Mouse (Mus musculus) cerebellum, adult 11 months (tissue): ENCODE results near the gene Syn3.

ENCODE experiments used
- DNase-seq: peaks from one replicate; pipeline ENCODE4 v3.0.0; 2022

Syn3 gene

DNA sequence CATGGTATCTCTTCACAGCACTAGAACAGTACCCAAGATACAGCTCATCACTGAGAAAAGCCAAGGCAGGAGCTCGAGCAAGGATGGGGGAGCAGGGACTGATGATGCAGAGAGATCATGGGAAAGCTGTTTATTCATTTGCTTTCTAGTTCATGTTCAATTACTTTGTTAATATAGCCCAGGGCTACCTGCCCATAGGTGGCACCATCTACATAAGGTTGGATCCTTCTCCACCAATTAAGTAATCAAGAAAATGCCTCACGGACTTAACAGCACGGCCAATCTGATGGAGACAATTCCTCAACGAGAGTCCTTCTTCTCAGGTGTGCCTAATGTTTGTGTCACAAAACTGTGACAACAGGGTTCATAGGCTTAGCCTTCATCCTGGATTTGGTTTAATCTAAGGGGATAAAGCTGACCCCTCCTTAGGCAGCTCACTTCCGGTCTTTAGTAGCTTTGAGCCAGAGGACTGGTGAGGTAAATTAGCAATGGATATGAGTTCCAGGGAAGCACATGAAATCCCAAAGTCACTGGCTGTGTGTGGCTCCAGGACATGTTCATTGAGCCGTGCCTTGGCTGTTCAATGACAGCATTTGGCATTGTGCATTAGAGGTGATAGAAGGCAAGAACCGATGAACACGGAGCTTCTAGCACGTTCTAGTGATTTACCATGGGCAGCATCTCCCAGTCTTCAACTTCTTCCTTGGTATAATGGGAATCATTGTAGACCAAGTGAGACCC, 423.6 kb downstream of the Syn3 start:
- DNase-seq: no peak

GRCm38 (mm10) chr10:86074134-86074533, 424.6 kb downstream of the Syn3 start:
- DNase-seq: no peak

DNA sequence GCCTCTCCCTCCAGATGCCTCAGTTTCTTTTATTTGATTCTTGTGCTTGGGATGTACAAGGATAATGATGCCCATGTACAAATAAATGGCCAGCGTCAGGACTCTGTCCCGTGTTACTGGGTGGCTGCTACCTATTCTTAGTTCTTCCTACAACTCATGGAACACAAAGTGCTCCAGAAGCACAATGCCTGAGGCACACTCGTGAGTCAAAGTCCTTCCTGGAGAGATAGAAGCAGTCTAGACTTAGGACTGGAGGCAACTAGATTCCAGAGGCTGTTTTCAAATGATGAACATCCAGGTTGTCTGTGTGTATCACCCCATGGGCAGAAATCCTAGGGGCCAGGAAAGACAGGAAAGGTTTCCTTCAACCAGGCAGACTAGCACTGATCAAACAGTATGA, 427.9 kb downstream of the Syn3 start:
- DNase-seq: no peak

DNA sequence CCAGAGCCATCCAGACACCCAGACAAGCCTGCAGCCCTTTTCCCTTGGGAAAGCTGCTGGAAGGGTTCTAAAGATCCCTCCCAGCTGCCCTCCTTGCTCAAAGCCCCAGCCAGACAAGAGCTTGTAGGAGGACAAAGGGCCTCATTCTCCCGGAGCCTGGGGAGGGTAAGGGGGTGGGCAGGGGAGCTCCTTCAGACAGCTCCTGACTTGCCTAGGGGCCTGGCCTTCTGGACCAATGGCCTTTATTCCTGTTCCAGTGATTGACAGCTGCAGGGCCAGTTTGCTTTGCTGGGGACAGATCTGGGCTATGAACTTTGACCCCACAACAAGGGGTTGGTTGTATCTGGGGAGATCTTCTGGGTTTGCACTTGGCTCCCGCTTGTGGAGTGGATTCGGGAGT, 429.4 kb downstream of the Syn3 start:
- no peak for DNase-seq

DNA sequence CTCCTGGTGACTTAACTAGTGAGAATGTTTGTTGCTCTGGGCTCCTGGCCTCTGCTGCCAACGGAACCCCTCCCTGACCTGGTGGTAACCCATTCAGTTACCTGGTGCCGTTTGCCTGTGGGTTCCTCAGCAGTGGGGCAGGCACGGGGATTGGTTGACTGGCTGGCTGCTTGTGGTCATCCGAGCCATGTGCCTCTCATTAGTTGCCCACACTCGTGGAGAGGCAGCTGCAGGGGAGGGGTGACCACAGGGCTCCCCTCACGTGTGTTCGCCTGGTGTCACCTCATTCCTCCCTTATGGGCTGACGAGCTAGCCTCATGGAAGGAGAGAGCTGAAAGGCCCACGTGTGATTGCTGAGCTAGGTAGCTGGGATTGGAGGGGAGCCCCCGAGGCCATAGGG, 430.8 kb downstream of the Syn3 start:
- DNase-seq: no peak

GRCm38 (mm10) chr10:86066651-86067050, 432.0 kb downstream of the Syn3 start:
- DNase-seq: no peak

DNA sequence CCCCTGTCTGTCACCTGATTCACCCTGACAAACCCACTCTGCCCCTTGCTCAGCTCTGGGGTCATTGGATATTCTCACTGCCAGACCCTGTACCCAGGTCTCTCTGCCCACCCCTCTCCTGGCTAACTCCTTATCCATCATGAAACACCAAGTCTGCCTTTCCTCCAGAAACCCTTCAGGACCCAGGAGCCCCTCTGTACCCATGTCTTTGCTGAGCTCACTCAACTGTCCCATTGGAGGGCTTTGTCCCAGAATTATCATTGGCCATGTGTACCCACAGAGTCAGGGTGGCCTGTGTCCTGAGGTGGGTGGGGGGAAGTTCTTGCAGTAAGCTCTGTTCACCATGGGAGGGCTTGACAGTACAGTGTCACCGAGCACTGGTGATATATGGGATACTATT, 433.0 kb downstream of the Syn3 start:
- no peak for DNase-seq

- peak; percentile 61 for DNase-seq
These were observed 433.8 kb downstream of the Syn3 start for GRCm38 (mm10) chr10:86064937-86065336.

DNA sequence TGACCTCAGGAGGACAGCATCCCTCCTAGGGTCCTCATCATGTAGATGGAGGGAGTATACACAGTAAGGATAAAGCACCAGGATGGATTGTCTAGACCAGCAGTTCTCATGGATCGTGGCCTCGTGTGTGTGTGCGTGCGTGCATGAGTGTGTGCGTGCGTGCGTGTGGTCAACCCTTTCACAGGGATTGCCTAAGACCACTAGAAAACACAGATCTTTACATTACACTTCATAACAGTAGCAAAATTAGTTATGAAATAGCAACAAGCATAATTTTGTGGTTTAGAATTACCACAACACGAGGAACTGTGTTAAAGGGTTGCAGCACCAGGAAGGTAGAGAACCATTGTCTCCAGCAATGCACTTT, 435.7 kb downstream of the Syn3 start:
- DNase-seq: no peak

DNA sequence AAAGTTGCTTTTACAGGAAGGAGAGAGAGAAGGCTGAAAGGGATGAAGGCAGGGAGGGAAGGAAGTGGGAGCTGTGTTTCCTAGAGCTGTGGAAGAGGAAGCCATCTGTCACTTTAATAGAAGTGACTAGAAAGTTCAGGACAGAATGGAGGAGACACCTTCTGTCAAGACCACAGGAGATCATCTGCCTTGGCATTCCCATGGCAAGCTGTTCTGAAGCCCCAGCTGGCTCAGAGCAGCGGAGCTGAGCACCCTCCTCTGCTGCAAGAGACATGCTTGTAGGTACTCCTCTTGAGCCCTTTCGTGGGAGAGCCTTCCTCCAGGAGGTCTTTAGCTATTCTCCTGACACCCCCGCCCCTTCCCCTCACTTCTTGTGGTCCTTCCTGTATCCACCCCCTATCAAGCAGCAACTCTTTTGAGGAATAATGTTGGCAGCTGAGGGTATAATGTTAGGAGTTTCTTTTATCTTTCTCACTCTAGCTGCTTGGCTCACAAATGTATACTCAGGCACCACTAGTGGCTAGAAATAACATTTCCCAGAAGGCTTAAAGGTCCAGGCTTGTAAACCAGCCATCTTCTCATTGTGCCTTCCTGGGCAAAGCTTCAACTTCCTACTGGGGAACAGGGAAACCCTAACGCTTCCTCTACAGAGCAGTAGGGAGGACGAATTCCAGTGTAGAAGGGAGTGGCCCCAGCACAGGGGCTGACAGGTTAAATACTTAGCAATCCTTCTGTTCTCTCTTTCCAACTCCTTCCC, 436.3 kb downstream of the Syn3 start:
- peak; percentile 32 for DNase-seq

- no peak for DNase-seq
These were observed 438.4 kb downstream of the Syn3 start for GRCm38 (mm10) chr10:86060267-86060666.

DNA sequence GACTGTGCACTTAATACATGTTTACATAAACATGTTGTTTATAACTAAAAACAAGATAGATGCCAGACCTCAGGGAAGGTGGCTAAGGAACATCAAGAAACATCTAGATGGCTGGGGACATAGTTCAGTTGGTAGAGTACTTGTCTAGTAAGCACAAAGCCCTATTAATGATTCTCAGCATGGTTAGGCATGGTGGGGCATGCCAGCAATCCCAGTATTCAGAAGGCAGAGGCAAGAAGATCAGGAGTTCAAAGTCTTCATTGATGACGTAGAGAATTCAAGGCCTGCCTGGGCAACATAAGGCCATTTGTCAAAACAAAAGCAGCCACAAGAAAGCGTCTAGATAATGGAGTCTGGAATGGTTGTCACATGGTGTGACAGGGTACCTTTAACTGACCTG, 441.0 kb downstream of the Syn3 start:
- no peak for DNase-seq

GRCm38 (mm10) chr10:86057286-86057685, 441.4 kb downstream of the Syn3 start:
- no peak for DNase-seq

- no peak for DNase-seq
These were observed 442.3 kb downstream of the Syn3 start for GRCm38 (mm10) chr10:86056297-86056903.

DNA sequence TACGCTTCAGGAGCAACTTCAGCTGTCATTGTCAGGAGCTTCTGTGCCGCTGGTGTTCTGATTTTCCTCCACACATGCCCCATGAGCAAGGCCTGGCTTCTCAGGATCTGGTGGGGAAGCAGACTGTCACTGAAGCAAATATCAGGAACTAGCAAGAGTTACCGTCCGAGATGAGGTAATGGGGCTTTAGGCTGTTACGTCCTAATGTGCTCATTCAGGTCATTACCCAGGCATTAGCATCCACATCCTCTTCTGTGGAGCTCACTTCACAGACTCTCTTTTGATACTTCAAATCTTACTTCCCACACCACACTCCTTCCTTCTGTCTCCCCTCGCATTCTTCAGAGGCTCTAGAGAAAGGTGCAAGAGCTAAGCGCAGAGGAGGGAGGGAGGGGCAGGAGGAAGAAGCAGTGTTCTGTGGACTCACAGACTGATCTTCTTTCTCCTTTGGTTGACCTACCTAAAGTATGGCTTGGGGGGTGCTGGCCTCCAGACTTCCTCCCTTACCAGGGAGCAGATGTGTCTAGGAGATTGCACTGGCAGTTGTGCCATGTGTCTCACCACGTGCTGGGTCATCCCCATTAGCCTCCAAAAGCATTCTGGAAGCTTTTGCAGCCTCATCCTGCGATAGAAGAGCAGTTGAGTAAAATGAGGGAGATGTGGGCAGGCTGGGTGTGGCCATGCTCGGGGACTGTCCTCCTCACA, 445.7 kb downstream of the Syn3 start:
- DNase-seq: no peak

DNA sequence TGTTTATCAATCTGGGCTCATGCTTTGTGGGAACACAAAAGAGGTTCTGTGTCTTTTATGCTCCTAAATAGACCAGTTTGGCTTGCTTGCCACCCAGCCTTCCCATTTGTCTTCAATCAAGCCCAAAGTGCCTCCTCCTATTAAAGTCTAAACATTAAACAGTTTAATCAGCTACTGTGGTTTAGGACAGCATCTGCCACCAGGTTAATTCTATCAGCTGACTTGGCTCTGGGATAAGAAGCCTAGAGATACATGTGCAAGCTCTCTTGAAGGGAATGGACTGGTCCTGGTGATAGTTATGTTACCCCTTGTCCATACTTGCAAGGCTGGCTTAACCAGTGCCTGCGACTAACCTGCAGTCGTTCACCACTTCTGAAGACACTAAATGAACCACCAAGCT, 448.2 kb downstream of the Syn3 start:
- no peak for DNase-seq

DNA sequence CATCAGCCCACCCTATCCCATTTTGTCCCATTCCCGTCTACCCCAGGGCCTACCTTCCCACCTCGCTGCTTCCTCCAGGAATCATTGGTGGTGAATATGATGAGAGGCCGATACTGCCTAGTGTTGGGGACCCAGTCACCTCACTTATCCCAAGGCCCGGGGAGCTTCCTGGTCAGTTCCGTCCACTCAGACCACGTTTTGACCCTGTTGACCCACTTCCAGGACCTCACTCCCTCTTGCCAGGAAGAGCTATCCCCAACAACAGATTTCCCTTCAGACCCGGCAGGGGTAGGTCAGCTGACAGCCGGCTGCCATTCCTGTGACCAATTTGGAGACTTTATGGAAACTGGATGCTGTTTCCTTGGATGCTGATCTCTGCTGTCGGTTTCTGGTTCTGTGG, 450.9 kb downstream of the Syn3 start:
- DNase-seq: no peak

- DNase-seq: no peak
These were observed 452.3 kb downstream of the Syn3 start for GRCm38 (mm10) chr10:86046371-86046770.

GRCm38 (mm10) chr10:86044066-86044465, 454.6 kb downstream of the Syn3 start:
- no peak for DNase-seq

GRCm38 (mm10) chr10:86043651-86044050, 455.0 kb downstream of the Syn3 start:
- DNase-seq: no peak

DNA sequence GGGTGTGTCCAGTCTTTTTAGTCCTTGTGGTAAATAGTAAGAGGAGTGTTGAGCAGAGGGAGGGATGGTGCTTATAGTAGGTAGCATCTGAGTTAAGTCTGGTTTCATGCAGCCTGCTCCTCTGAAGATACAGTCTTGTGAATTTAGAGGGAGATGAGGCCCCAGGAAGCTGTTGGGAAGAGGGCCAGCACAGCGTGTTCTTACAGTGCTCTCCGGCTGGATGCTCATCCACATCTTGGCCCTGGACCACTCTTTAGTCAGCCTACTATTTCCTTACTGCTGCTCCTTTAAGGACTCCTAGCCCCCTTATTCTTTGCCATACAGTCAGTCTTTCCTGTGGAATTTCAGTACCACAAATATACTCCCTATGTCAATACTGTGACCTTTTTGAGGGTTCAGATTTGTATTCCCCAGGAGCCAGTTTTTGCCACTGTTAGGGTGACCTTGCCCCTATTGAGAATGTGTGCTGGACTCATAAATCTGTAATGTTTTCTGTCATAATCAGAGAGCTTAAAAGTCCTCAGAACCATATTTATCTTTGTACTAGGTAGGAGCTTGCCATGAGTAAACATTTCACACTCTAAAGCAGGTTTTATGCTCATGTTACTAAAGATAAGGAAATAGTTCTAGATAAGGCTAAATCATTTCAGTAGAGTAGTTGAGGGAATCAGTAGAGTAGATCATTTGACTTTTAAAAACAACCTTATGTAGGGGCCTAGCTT, 464.5 kb downstream of the Syn3 start:
- no peak for DNase-seq

DNA sequence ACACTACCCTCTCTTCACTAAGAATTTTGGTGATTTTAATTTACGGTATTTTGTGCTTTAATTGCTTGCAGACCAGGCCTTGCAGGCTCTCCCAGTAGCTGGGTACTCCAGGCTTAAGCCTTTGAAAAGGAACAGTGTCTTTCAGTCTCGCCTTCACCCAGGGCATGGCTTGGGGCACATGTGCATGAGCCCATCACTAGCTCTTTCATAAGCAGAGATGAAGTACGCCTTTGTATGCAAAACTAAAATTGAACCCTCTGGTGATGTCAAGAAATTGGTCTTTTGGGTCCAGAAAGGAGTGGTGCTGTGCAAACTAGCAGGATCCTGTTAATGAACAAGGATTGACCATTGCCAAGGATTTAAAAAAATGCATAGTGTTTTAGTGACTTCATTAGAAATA, 466.2 kb downstream of the Syn3 start:
- DNase-seq: no peak

DNA sequence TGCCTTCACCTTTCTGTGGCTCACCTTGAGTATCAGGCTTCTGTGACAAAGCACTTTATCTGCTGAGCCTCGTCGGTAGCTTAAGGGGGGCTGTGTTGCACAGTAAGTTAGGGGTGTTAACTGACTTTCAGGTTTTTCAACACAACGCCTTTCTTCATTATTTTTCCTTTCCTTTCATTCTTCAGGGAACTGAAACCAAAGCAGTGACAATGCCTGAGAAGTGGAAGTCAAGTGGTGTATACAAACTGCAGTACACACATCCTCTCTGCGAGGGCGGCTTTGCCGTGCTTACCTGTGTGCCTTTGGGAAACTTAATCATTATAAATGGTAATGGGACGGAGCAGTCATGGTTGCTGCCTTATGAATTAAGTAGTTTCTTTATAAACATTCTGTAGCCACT, 468.0 kb downstream of the Syn3 start:
- no peak for DNase-seq
